Mouse (Mus musculus): ENCODE results near the gene Nkx2-5. TPM values are rescaled to one million over a fixed set of nuclear protein-coding genes. Genes with fewer than 3 reads are reported as not detected.
A peak's percentile ranks its signal among the peaks of the same experiment; 100 is the strongest.

The Nkx2-5 gene
- not detected in 2 replicates for polyA plus RNA-seq (2014; fragmentation: Nextera tagmentation; extraction: Ambion mirVana)

DNA sequence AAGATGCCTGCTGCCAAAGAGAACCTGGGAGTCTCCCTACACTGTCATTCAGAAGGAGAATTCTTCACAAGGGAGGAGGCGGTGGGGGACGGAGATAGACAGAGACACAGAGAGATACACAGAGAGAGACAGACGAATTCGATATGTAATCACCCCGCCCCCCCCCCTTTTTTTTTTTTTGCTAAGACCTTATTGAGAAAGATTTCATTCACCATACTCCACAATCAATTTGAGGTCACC, at the start of gene Nkx2-5:
TSS of gene Nkx2-5 (minus strand) at position 101 of the 240 bp plus-strand sequence.
- ATAC-seq (ENCODE audit: low FRiP score) = no peak
- Histone ChIP-seq H3K9me3 (ENCODE audit: control insufficient read depth, low read length) (no peaks in the 10 kb centered on the region), H3K4me3 (replicated peaks; ENCODE audit: low read length) (no peak within 1 kb of the TSS), H3K27ac (no peak within 1 kb of the TSS), H3K9ac (no peak within 1 kb of the TSS), H3K27me3 (ENCODE audit: control insufficient read depth, insufficient read depth, low read length) (peaks cover 94% of the 10 kb centered on the region), H3K4me1 (replicated peaks; ENCODE audit: control insufficient read depth, insufficient read depth, low read length) (no peaks in the 10 kb centered on the region), H3K36me3 (replicated peaks; ENCODE audit: control insufficient read depth, insufficient read depth) (no peaks in the 10 kb centered on the region), H3K4me2 (replicated peaks) (no peak within 1 kb of the TSS)
- no peak for DNase-seq (ENCODE audit: low spot score)
- 0% methylated on average over 4 of the region's 5 CpGs for WGBS

GRCm38 (mm10) chr17:26894342-26894741, 49.5 kb upstream of the Nkx2-5 start:
- H3K27ac ChIP-seq = no peak overlapping the region
- no peak overlapping the region for H3K4me2 ChIP-seq (replicated peaks)
- H3K9me3 ChIP-seq (ENCODE audit: control insufficient read depth, low read length) = no peaks in the 10 kb centered on the region
- no peaks in the 10 kb centered on the region for H3K36me3 ChIP-seq (replicated peaks; ENCODE audit: control insufficient read depth, insufficient read depth)
- WGBS = 59% methylated on average over 6 of the region's 6 CpGs
- H3K4me1 ChIP-seq (replicated peaks; ENCODE audit: control insufficient read depth, insufficient read depth, low read length) = peaks cover 14% of the 10 kb centered on the region
- H3K4me3 ChIP-seq (replicated peaks; ENCODE audit: low read length) = no peak overlapping the region
- H3K27me3 ChIP-seq (ENCODE audit: control insufficient read depth, insufficient read depth, low read length) = no peaks in the 10 kb centered on the region
- no peak for DNase-seq (ENCODE audit: low spot score)
- ATAC-seq (ENCODE audit: low FRiP score) = no peak
- no peak overlapping the region for H3K9ac ChIP-seq

DNA sequence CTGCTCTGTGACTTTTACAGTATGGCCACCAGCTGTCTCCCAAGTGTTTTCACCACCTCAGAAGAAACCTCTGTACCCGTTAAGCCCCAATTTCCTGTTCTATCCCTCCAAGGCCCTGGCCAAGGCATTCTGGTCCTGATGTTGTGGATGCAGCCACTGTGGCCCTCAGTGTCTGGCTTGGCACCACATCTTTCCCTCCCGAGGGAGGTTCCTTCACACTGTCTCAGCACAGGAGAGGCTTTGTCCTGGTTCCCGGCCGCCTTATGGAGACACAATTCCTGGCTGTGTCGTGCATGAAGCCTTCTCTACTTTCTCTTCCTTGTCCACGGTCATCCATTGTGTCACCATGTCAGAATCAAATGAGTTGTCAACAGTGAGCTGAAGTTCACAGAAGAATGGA, 48.7 kb upstream of the Nkx2-5 start:
- no peak for ATAC-seq (ENCODE audit: low FRiP score)
- no peaks in the 10 kb centered on the region for H3K27me3 ChIP-seq (ENCODE audit: control insufficient read depth, insufficient read depth, low read length)
- DNase-seq (ENCODE audit: low spot score) = no peak
- H3K9ac ChIP-seq = no peak overlapping the region
- H3K27ac ChIP-seq = no peak overlapping the region
- no peak overlapping the region for H3K4me2 ChIP-seq (replicated peaks)
- H3K4me1 ChIP-seq (replicated peaks; ENCODE audit: control insufficient read depth, insufficient read depth, low read length) = peaks cover 14% of the 10 kb centered on the region
- 39% methylated on average over 6 of the region's 6 CpGs for WGBS
- no peak overlapping the region for H3K4me3 ChIP-seq (replicated peaks; ENCODE audit: low read length)
- H3K9me3 ChIP-seq (ENCODE audit: control insufficient read depth, low read length) = no peaks in the 10 kb centered on the region
- H3K36me3 ChIP-seq (replicated peaks; ENCODE audit: control insufficient read depth, insufficient read depth) = no peaks in the 10 kb centered on the region

- WGBS = 30% methylated on average over 16 of the region's 16 CpGs
- no peaks in the 10 kb centered on the region for H3K9me3 ChIP-seq (ENCODE audit: control insufficient read depth, low read length)
- H3K4me1 ChIP-seq (replicated peaks; ENCODE audit: control insufficient read depth, insufficient read depth, low read length) = peaks cover 14% of the 10 kb centered on the region
- peak overlapping the region; percentile 21; the same call in 1 of the 2 replicates for H3K4me2 ChIP-seq (replicated peaks)
- H3K27ac ChIP-seq = no peak overlapping the region
- peak; percentile 33 for DNase-seq (ENCODE audit: low spot score)
- no peaks in the 10 kb centered on the region for H3K36me3 ChIP-seq (replicated peaks; ENCODE audit: control insufficient read depth, insufficient read depth)
- H3K4me3 ChIP-seq (replicated peaks; ENCODE audit: low read length) = no peak overlapping the region
- H3K9ac ChIP-seq = peak overlapping the region; percentile 40
- no peak; the same call in 1 of the 2 replicates for ATAC-seq (ENCODE audit: low FRiP score)
- no peaks in the 10 kb centered on the region for H3K27me3 ChIP-seq (ENCODE audit: control insufficient read depth, insufficient read depth, low read length)
These were observed 48.0 kb upstream of the Nkx2-5 start for GRCm38 (mm10) chr17:26892635-26893375.

DNA sequence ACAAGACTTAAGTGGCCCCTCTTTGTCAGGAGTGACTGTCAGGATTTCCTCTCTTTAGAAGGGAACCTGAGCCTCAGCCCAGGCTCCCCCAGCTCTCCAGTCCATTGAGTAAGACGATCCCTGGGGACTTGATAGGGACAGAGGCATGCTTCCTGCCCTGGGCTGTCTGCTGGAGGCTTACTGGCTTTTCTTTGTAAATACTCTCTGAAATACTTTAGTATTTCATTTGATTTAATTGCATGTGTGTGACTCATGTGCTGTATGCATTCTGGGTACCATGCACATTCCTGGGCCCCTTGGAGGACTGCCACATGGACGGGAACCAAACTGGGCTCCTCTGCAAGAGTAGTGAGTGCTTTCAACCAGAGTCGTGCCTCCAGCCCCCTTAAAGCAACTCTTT, 43.1 kb upstream of the Nkx2-5 start:
- DNase-seq (ENCODE audit: low spot score) (no peak), ATAC-seq (ENCODE audit: low FRiP score) (no peak)
- Histone ChIP-seq H3K27me3 (ENCODE audit: control insufficient read depth, insufficient read depth, low read length) (peaks cover 8% of the 10 kb centered on the region; the same call in 1 of the 2 replicates), H3K9me3 (ENCODE audit: control insufficient read depth, low read length) (no peaks in the 10 kb centered on the region), H3K4me3 (replicated peaks; ENCODE audit: low read length) (no peak overlapping the region), H3K36me3 (replicated peaks; ENCODE audit: control insufficient read depth, insufficient read depth) (no peaks in the 10 kb centered on the region), H3K27ac (no peak overlapping the region), H3K4me1 (replicated peaks; ENCODE audit: control insufficient read depth, insufficient read depth, low read length) (peaks cover 20% of the 10 kb centered on the region), H3K4me2 (replicated peaks) (no peak overlapping the region), H3K9ac (no peak overlapping the region)
- 31% methylated on average over 3 of the region's 3 CpGs for WGBS

DNA sequence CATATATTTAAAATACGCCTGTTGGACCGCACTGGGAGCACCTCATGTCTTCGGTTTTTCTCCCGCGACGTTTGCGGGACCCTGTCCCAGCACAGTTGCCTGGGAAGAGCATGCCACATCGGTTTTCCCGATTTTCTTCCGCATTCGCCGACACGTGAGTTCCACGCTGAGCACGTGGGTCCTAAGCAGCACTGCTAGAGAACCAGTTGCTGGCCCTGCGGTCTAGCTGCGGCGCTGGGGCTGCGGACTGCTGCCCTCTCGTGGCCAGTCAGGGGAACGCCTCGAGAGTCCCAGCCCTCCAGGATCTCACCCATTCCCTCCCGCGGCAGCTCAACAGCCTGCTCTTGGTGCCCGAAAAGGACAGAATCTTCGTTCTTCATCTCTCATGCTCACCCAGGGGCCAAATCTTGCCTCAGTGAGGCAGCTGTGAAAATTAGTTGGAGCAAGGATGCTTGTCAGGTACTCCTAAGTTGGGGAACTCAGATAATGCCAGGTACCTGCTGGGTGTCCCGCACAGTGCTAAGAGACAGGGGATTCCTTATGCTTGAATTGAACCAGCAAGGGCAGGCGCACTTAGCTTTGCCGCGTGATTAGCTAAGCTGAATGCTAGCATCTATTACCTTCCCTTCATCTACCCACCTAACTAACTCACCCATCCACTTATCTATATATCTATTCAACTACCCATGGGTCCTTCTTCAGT, 41.4 kb upstream of the Nkx2-5 start:
- ATAC-seq (ENCODE audit: low FRiP score) (peak; percentile 89), DNase-seq (ENCODE audit: low spot score) (peak; percentile 88)
- Histone ChIP-seq H3K4me2 (replicated peaks) (peak overlapping the region; percentile 66), H3K36me3 (replicated peaks; ENCODE audit: control insufficient read depth, insufficient read depth) (no peaks in the 10 kb centered on the region), H3K4me1 (replicated peaks; ENCODE audit: control insufficient read depth, insufficient read depth, low read length) (peaks cover 13% of the 10 kb centered on the region), H3K27me3 (ENCODE audit: control insufficient read depth, insufficient read depth, low read length) (peaks cover 8% of the 10 kb centered on the region; the same call in 1 of the 2 replicates), H3K27ac (no peak overlapping the region), H3K4me3 (replicated peaks; ENCODE audit: low read length) (peak overlapping the region; percentile 35), H3K9me3 (ENCODE audit: control insufficient read depth, low read length) (no peaks in the 10 kb centered on the region), H3K9ac (0 out of 2 replicates have a peak overlapping the region, but pooled peaks have one; percentile 12)
- WGBS = 9% methylated on average over 30 of the region's 30 CpGs

- Histone ChIP-seq H3K9ac (peak overlapping the region; percentile 35), H3K27ac (no peak overlapping the region), H3K36me3 (replicated peaks; ENCODE audit: control insufficient read depth, insufficient read depth) (no peaks in the 10 kb centered on the region), H3K27me3 (ENCODE audit: control insufficient read depth, insufficient read depth, low read length) (peaks cover 8% of the 10 kb centered on the region; the same call in 1 of the 2 replicates), H3K4me3 (replicated peaks; ENCODE audit: low read length) (peak overlapping the region; percentile 35), H3K4me2 (replicated peaks) (peak overlapping the region; percentile 66), H3K4me1 (replicated peaks; ENCODE audit: control insufficient read depth, insufficient read depth, low read length) (peaks cover 13% of the 10 kb centered on the region), H3K9me3 (ENCODE audit: control insufficient read depth, low read length) (no peaks in the 10 kb centered on the region)
- no peak for ATAC-seq (ENCODE audit: low FRiP score)
- WGBS = 25% methylated on average over 24 of the region's 25 CpGs
- DNase-seq (ENCODE audit: low spot score) = peak; percentile 66
These were observed 40.5 kb upstream of the Nkx2-5 start for GRCm38 (mm10) chr17:26884995-26885926.

DNA sequence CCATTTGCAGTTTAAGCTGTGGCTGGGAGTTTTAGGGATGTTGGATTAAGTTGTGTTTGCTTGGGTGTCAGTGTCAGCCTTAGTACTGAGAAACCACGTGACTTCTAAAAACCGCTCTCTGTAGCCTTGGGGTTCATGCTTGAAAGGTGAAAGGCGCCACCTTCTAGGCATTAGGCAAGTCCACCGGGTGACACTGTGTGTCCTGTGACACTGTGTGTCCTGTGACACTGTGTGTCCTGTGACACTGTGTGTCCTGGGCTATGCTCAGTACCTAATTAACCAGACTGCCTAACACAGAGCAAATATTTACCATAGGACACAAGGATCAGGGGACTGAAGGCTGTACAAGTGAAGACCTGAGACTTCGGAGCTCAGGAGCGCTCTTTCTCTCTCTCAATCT, 38.8 kb upstream of the Nkx2-5 start:
- Histone ChIP-seq H3K9ac (no peak overlapping the region), H3K4me1 (replicated peaks; ENCODE audit: control insufficient read depth, insufficient read depth, low read length) (peaks cover 13% of the 10 kb centered on the region), H3K9me3 (ENCODE audit: control insufficient read depth, low read length) (no peaks in the 10 kb centered on the region), H3K36me3 (replicated peaks; ENCODE audit: control insufficient read depth, insufficient read depth) (no peaks in the 10 kb centered on the region), H3K4me2 (replicated peaks) (no peak overlapping the region), H3K27me3 (ENCODE audit: control insufficient read depth, insufficient read depth, low read length) (peaks cover 8% of the 10 kb centered on the region; the same call in 1 of the 2 replicates), H3K4me3 (replicated peaks; ENCODE audit: low read length) (no peak overlapping the region), H3K27ac (no peak overlapping the region)
- no peak for DNase-seq (ENCODE audit: low spot score)
- WGBS = 84% methylated on average over 6 of the region's 6 CpGs
- no peak for ATAC-seq (ENCODE audit: low FRiP score)

GRCm38 (mm10) chr17:26882706-26883105, 37.9 kb upstream of the Nkx2-5 start:
- 91% methylated on average over 1 of the region's 1 CpGs for WGBS
- Histone ChIP-seq H3K9ac (no peak overlapping the region), H3K9me3 (ENCODE audit: control insufficient read depth, low read length) (no peaks in the 10 kb centered on the region), H3K4me1 (replicated peaks; ENCODE audit: control insufficient read depth, insufficient read depth, low read length) (peaks cover 13% of the 10 kb centered on the region), H3K27me3 (ENCODE audit: control insufficient read depth, insufficient read depth, low read length) (peaks cover 8% of the 10 kb centered on the region; the same call in 1 of the 2 replicates), H3K36me3 (replicated peaks; ENCODE audit: control insufficient read depth, insufficient read depth) (no peaks in the 10 kb centered on the region), H3K4me3 (replicated peaks; ENCODE audit: low read length) (no peak overlapping the region), H3K27ac (no peak overlapping the region), H3K4me2 (replicated peaks) (no peak overlapping the region)
- DNase-seq (ENCODE audit: low spot score) (no peak), ATAC-seq (ENCODE audit: low FRiP score) (no peak)

All from hindbrain, embryonic 14.5 days (tissue).